Mouse (Mus musculus) limb, embryonic 14.5 days (tissue): ENCODE data around the gene Klc1. TPM values are rescaled to one million over a fixed set of nuclear protein-coding genes. Genes with fewer than 3 reads are reported as not detected.

Experiments used
- ATAC-seq: fragments of 200-750 bp; cut with Nextera tagmentation; 2 replicates; pipeline ENCODE4 v1.8.0; 2017; ENCODE audit warnings: low read depth, moderate number of reproducible peaks, moderate TSS enrichment; ENCODE audit not compliant: low FRiP score
- DNase-seq: peaks from one replicate; pipeline ENCODE4 v3.0.0-alpha.2; 2015; ENCODE audit warnings: low spot score
- H3K27ac ChIP-seq: fragments of 300-500 bp; sonication (generic); replicated peaks from 2 replicates; pipeline ENCODE4 v1.5.1; 2014; ENCODE audit warnings: low read depth, mild to moderate bottlenecking, low read length, moderate library complexity, mixed read lengths
- H3K27me3 ChIP-seq: fragments of 300-500 bp; sonication (generic); 2 replicates; pipeline ENCODE4 v1.6.1; 2014; ENCODE audit warnings: low read length, mixed read lengths; ENCODE audit not compliant: control insufficient read depth, insufficient read depth
- H3K36me3 ChIP-seq: fragments of 300-500 bp; sonication (generic); 2 replicates; pipeline ENCODE4 v1.6.1; 2014; ENCODE audit warnings: mild to moderate bottlenecking, low read length, moderate library complexity, mixed read lengths; ENCODE audit not compliant: control insufficient read depth, insufficient read depth
- H3K4me1 ChIP-seq: fragments of 300-500 bp; sonication (generic); 2 replicates; pipeline ENCODE4 v1.6.1; 2014; ENCODE audit warnings: antibody characterized with exemption, low read length, mixed read lengths; ENCODE audit not compliant: control insufficient read depth, insufficient read depth
- H3K4me2 ChIP-seq: fragments of 300-500 bp; sonication (generic); replicated peaks from 2 replicates; pipeline ENCODE4 v1.6.1; 2014; ENCODE audit warnings: low read depth, mild to moderate bottlenecking, low read length, moderate library complexity; ENCODE audit not compliant: severe bottlenecking
- H3K4me3 ChIP-seq: fragments of 300-500 bp; sonication (generic); replicated peaks from 2 replicates; pipeline ENCODE4 v1.5.1; 2014; ENCODE audit warnings: low read length
- H3K9ac ChIP-seq: fragments of 300-500 bp; sonication (generic); 2 replicates; pipeline ENCODE4 v1.6.1; 2014; ENCODE audit warnings: mild to moderate bottlenecking, low read depth, low read length, moderate library complexity; ENCODE audit not compliant: severe bottlenecking
- H3K9me3 ChIP-seq: fragments of 300-500 bp; sonication (generic); 2 replicates; pipeline ENCODE4 v1.6.1; 2016; ENCODE audit warnings: low read length; ENCODE audit not compliant: control insufficient read depth
- POLR2A ChIP-seq: fragments of 200-500 bp; IDR thresholded peaks from 2 replicates; pipeline ENCODE4 v1.8.0; 2012; ENCODE audit warnings: inconsistent platforms, mild to moderate bottlenecking, moderate library complexity, borderline replicate concordance; ENCODE audit not compliant: insufficient read depth, insufficient read length; ENCODE audit errors: extremely low read depth
- WGBS: fragments of 180-500 bp; shearing (Covaris S2); extraction: QIAGEN DNeasy Blood & Tissue Kit; methylation state at CpG from one replicate; pipeline ENCODE4 v1.1.7; 2014; 5-methylcytosine and 5-hydroxymethylcytosine counted together
- polyA plus RNA-seq, 2 experiments: library from polyadenylated mRNA; depleted of rRNA in 1 of 2; stranded (reverse) in 1 of 2; unstranded in 1 of 2; fragments of >200 nt; fragmentation: Nextera tagmentation in 1 of 2; extraction: Ambion mirVana in 1 of 2; gene quantifications; 2 replicates each; pipeline versions ENCODE4 v1.2.1 to v1.2.3; 2012 to 2014

Klc1 gene
- polyA plus RNA-seq, 2 experiments: 104 to 137 TPM

DNA sequence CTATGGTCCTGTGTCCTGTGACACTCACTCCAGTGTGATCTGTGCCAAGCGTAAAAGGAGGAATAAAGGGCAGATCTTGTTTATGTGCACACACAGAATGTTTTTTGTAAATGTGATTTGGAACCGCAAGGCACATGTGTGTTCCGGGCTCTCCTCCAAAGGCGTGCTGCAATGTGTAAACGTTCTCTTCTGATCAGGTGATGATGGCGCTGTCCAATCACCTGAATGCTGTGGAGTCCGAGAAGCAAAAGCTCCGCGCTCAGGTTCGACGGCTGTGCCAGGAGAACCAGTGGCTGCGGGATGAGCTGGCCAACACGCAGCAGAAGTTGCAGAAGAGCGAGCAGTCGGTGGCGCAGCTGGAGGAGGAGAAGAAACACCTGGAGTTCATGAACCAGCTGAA, 15.5 kb downstream of the Klc1 start:
- H3K27ac ChIP-seq: no peak overlapping the region
- 92% methylated on average over 16 of the region's 16 CpGs for WGBS
- ATAC-seq (no peak), DNase-seq (no peak)
- H3K4me1 ChIP-seq: peaks cover 7% of the 10 kb centered on the region
- peaks cover 77% of the 10 kb centered on the region for H3K36me3 ChIP-seq
- H3K4me2 ChIP-seq: no peak overlapping the region
- H3K9me3 ChIP-seq: no peaks in the 10 kb centered on the region
- H3K9ac ChIP-seq: no peak overlapping the region
- TF ChIP-seq POLR2A: no peak
- no peak overlapping the region for H3K4me3 ChIP-seq
- H3K27me3 ChIP-seq: no peaks in the 10 kb centered on the region

DNA sequence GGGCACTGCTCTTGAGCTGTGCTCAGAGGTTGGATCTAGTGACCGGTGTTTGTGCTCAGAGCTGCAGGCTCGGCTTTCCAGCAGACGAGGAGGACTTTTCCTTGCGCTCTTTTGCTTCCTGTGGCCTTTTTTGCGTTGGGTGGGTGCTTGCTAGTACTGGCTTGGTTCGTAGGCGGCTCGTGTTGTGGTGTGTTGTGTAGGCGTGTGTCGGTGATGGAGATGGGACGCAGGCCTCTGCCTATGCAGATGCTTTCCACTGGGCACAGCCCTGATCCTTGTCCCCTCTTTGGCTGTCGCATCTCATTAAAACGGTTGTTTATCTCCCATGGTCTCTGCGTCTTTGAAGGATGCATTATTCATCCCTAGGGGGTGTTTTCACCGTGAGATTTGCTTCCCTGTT, 16.2 kb downstream of the Klc1 start:
- ATAC-seq (no peak), DNase-seq (no peak)
- no peaks in the 10 kb centered on the region for H3K9me3 ChIP-seq
- no peak overlapping the region for H3K9ac ChIP-seq
- H3K36me3 ChIP-seq: peaks cover 81% of the 10 kb centered on the region
- H3K4me3 ChIP-seq: no peak overlapping the region
- no peak overlapping the region for H3K4me2 ChIP-seq
- no peak overlapping the region for H3K27ac ChIP-seq
- WGBS: 78% methylated on average over 15 of the region's 15 CpGs
- peaks cover under 1% of the 10 kb centered on the region; the same call in 1 of the 2 replicates for H3K4me1 ChIP-seq
- no peak for TF ChIP-seq POLR2A
- H3K27me3 ChIP-seq: no peaks in the 10 kb centered on the region

DNA sequence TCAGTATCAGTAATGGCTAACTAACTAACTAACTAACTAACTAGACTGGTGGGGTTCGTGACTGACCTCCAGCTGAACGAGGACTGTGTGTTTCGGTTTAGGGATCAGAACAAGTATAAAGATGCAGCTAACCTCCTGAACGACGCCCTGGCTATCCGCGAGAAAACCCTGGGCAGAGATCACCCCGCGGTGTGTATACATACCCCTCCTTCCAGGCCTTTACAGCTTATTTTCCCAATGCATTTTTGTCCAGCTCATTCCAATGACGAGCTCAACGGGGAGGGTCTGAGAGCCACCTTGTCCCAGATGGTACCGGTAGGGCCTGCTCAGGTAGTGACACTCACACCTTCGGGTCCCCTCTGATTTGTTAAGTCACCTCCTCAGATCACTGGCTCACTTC, 19.3 kb downstream of the Klc1 start:
- ATAC-seq (no peak), DNase-seq (no peak)
- Histone ChIP-seq H3K36me3 (peaks cover 99% of the 10 kb centered on the region), H3K9me3 (no peaks in the 10 kb centered on the region), H3K9ac (no peak overlapping the region), H3K27ac (no peak overlapping the region), H3K4me1 (no peaks in the 10 kb centered on the region), H3K27me3 (no peaks in the 10 kb centered on the region), H3K4me3 (no peak overlapping the region), H3K4me2 (no peak overlapping the region)
- WGBS: 95% methylated on average over 13 of the region's 13 CpGs
- no peak for TF ChIP-seq POLR2A

DNA sequence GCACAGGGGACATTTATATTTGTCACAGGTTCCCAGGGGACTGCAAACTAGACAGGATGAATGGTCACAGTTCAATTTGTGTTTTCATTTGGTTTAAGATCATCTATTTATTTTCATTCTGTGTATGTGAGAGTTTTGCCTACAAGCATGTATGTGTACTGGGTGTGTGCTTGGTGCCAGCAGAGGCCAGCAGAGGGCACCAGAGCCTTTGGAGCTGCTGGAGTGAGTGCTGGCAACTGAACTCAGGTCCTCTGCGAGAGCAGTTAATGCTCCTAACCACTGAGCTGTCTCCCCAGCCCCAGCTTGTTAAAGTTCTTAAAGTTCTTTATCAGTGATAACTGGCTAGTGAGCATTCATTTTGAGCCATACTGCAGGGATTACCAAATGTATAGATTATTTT, 20.9 kb downstream of the Klc1 start:
- Histone ChIP-seq H3K27me3 (no peaks in the 10 kb centered on the region), H3K27ac (no peak overlapping the region), H3K9ac (no peak overlapping the region), H3K4me3 (no peak overlapping the region), H3K9me3 (no peaks in the 10 kb centered on the region), H3K4me2 (no peak overlapping the region), H3K4me1 (no peaks in the 10 kb centered on the region), H3K36me3 (peaks cover 97% of the 10 kb centered on the region)
- 100% methylated on average over 1 of the region's 1 CpGs for WGBS
- ATAC-seq (no peak), DNase-seq (no peak)
- no peak for TF ChIP-seq POLR2A

DNA sequence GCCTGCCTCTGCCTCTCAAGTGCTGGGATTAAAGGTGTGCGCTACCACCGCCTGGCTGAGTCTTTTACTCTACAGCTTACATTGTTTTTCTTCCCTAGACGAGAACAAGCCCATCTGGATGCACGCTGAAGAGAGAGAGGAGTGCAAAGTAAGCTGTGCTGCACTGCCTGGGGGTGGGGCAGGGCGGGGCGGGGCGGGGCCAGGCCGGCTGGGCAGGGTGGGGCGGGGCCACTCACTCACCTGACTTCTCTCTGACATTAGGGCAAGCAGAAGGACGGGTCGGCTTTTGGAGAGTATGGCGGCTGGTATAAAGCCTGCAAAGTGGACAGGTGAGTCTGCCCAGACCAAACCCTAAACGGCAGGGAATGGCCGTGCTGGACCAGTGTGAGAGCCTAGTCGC, 26.5 kb downstream of the Klc1 start:
- Histone ChIP-seq H3K27me3 (no peaks in the 10 kb centered on the region), H3K27ac (no peak overlapping the region), H3K9ac (no peak overlapping the region), H3K4me1 (no peaks in the 10 kb centered on the region), H3K4me3 (no peak overlapping the region), H3K36me3 (peaks cover 96% of the 10 kb centered on the region), H3K9me3 (no peaks in the 10 kb centered on the region), H3K4me2 (no peak overlapping the region)
- WGBS: 60% methylated on average over 15 of the region's 15 CpGs
- no peak for TF ChIP-seq POLR2A
- ATAC-seq: no peak
- no peak for DNase-seq

DNA sequence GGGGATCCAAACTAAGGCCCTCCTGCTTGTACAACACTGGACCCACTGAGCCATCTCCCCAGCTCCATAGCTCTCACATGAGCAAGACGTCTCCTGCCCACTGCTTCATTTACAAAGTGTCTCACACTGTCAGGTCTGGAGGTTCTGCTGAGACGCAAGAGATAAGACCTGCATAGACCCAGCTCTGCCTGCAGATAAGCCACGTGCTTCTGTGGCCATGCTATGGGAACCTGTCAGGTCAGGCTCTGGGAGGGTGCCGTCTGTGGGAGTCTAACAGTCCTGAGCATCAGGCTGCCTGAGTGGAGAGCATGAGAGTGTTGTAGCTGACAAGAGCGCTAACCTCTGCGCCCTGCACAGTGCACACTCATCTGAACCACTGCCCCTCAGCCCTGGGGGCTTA, 28.4 kb downstream of the Klc1 start:
- H3K4me1 ChIP-seq: no peaks in the 10 kb centered on the region
- H3K27ac ChIP-seq: no peak overlapping the region
- no peak for ATAC-seq
- H3K27me3 ChIP-seq: no peaks in the 10 kb centered on the region
- H3K9ac ChIP-seq: no peak overlapping the region
- no peak overlapping the region for H3K4me3 ChIP-seq
- no peaks in the 10 kb centered on the region for H3K9me3 ChIP-seq
- 93% methylated on average over 6 of the region's 6 CpGs for WGBS
- no peak for TF ChIP-seq POLR2A
- no peak for DNase-seq
- no peak overlapping the region for H3K4me2 ChIP-seq
- H3K36me3 ChIP-seq: peaks cover 95% of the 10 kb centered on the region
